Mouse (Mus musculus) embryonic facial prominence, embryonic 14.5 days (tissue): Measurements from ENCODE around the gene Prkcd. TPM values are rescaled to one million over a fixed set of nuclear protein-coding genes. Genes with fewer than 3 reads are reported as not detected.

ENCODE experiments used
- ATAC-seq: fragments of 200-750 bp; cut with Nextera tagmentation; 2 replicates; pipeline ENCODE4 v1.8.0; 2017; ENCODE audit warnings: low read depth, moderate number of reproducible peaks, moderate TSS enrichment
- DNase-seq: peaks from one replicate; pipeline ENCODE4 v3.0.0-alpha.2; 2015; ENCODE audit warnings: low spot score
- H3K27ac ChIP-seq: fragments of 300-500 bp; sonication (generic); replicated peaks from 2 replicates; pipeline ENCODE4 v1.5.1; 2014; ENCODE audit warnings: low read depth, mild to moderate bottlenecking, low read length, moderate library complexity
- H3K27me3 ChIP-seq: fragments of 300-500 bp; sonication (generic); replicated peaks from 2 replicates; pipeline ENCODE4 v1.6.1; 2014; ENCODE audit warnings: low read length; ENCODE audit not compliant: control insufficient read depth, insufficient read depth
- H3K36me3 ChIP-seq: fragments of 300-500 bp; sonication (generic); 2 replicates; pipeline ENCODE4 v1.6.1; 2014; ENCODE audit warnings: low read length, mixed read lengths; ENCODE audit not compliant: control insufficient read depth, insufficient read depth
- H3K4me1 ChIP-seq: fragments of 300-500 bp; sonication (generic); 2 replicates; pipeline ENCODE4 v1.6.1; 2014; ENCODE audit warnings: antibody characterized with exemption, low read length; ENCODE audit not compliant: control insufficient read depth, insufficient read depth
- H3K4me2 ChIP-seq: fragments of 300-500 bp; sonication (generic); 2 replicates; pipeline ENCODE4 v1.6.1; 2014; ENCODE audit warnings: low read depth, mild to moderate bottlenecking, low read length, moderate library complexity, mixed read lengths
- H3K4me3 ChIP-seq: fragments of 300-500 bp; sonication (generic); 2 replicates; pipeline ENCODE4 v1.5.1; 2014; ENCODE audit warnings: low read depth, mild to moderate bottlenecking, low read length
- H3K9ac ChIP-seq: fragments of 300-500 bp; sonication (generic); 2 replicates; pipeline ENCODE4 v1.6.1; 2014; ENCODE audit warnings: low read depth, mild to moderate bottlenecking, low read length, moderate library complexity, mixed read lengths
- H3K9me3 ChIP-seq: fragments of 300-500 bp; sonication (generic); 2 replicates; pipeline ENCODE4 v1.6.1; 2016; ENCODE audit warnings: low read length; ENCODE audit not compliant: control insufficient read depth
- WGBS: fragments of 180-500 bp; shearing (Covaris S2); extraction: QIAGEN DNeasy Blood & Tissue Kit; methylation state at CpG from one replicate; pipeline ENCODE4 v1.1.7; 2014; 5-methylcytosine and 5-hydroxymethylcytosine counted together
- polyA plus RNA-seq: library from polyadenylated mRNA; unstranded; fragments of >200 nt; fragmentation: Nextera tagmentation; extraction: Ambion mirVana; gene quantifications from 2 replicates; pipeline ENCODE4 v1.2.1, GENCODE M21; 2014

Prkcd gene
- polyA plus RNA-seq = 42.5 and 44.6 TPM in 2 replicates

DNA sequence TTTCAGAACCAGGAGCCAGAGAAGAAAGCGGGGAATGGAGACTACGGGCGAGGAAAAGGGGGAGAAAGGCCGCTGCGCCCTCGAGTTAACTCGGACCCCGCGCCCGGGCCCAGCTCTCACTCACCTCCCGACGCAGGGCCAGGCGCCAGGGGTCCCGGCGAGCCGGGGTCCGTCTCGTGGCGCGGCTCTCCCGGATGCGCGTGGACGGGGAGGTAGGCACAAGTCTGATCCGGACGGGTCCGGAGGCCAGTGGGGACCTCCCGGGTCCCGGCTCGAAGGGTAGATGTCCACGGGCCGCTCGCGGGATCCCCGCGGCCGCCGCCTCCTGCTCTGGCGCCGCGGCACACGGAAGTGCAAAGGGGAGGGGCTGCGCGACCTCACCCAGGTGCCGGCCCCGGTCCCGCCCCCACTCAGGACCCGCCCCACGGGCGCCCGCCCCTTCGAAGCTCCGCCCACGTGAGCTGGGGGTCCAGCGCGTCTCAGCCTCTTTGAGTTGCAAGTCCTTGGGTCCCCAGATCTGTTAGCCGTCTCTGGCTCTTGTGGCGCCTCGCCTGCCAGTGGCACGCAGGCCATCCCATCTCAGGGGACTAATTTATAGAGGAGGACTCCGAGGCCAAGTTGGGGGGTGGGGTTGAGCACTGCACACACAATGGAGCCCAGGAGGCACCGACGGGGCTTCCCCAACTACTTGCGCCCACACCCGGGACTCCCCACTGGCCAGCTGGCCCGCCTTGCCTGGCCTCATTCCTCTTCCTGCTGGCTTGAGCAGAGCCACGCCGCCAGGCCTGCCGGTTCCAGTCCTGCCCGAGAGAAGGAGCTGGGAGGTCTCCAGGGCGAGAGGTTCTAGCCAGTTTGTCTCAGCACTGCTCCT is at the start of gene Prkcd:
Gene Prkcd (minus strand): TSS at position 355 of the 871 bp plus-strand sequence.
- Histone ChIP-seq H3K9me3 (no peaks in the 10 kb centered on the region), H3K4me2 (peak within 1 kb of the TSS; percentile 84), H3K4me1 (peaks cover 6% of the 10 kb centered on the region), H3K4me3 (peak within 1 kb of the TSS; percentile 78), H3K27ac (peak within 1 kb of the TSS; percentile 64), H3K36me3 (no peaks in the 10 kb centered on the region), H3K9ac (peak within 1 kb of the TSS; percentile 76), H3K27me3 (no peaks in the 10 kb centered on the region)
- ATAC-seq (peak; percentile 88), DNase-seq (peak; percentile 90)
- WGBS = under 1% methylated on average over 20 of the region's 71 CpGs

DNA sequence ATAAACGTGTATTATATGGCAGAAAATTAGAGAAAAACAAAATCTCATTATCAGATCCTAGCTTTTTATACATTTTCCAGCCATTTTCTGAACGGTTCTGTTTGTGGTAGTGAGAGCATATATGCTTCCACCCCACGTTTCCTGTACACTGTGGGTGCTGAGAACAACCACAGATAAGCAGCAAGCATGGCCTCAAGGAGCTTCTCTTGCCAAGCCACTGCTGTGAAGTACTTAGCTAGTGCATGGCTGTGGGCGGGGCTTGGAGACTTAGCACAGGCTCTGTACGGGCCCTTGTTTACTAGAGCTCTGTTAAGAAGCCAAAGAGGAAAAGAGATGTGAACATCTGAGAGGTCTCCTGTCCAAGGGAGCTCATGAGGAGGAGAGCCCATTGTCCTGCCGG is 48.9 kb upstream of the Prkcd start:
- no peak overlapping the region for H3K4me2 ChIP-seq
- peaks cover 75% of the 10 kb centered on the region for H3K36me3 ChIP-seq
- WGBS = 71% methylated on average over 6 of the region's 6 CpGs
- DNase-seq (no peak), ATAC-seq (no peak)
- no peaks in the 10 kb centered on the region for H3K4me1 ChIP-seq
- no peak overlapping the region for H3K9ac ChIP-seq
- H3K4me3 ChIP-seq = no peak overlapping the region
- H3K27me3 ChIP-seq = no peaks in the 10 kb centered on the region
- no peaks in the 10 kb centered on the region for H3K9me3 ChIP-seq
- no peak overlapping the region for H3K27ac ChIP-seq

- H3K36me3 ChIP-seq = peaks cover 64% of the 10 kb centered on the region
These were observed 45.9 kb upstream of the Prkcd start for GRCm38 (mm10) chr14:30671986-30672312.

DNA sequence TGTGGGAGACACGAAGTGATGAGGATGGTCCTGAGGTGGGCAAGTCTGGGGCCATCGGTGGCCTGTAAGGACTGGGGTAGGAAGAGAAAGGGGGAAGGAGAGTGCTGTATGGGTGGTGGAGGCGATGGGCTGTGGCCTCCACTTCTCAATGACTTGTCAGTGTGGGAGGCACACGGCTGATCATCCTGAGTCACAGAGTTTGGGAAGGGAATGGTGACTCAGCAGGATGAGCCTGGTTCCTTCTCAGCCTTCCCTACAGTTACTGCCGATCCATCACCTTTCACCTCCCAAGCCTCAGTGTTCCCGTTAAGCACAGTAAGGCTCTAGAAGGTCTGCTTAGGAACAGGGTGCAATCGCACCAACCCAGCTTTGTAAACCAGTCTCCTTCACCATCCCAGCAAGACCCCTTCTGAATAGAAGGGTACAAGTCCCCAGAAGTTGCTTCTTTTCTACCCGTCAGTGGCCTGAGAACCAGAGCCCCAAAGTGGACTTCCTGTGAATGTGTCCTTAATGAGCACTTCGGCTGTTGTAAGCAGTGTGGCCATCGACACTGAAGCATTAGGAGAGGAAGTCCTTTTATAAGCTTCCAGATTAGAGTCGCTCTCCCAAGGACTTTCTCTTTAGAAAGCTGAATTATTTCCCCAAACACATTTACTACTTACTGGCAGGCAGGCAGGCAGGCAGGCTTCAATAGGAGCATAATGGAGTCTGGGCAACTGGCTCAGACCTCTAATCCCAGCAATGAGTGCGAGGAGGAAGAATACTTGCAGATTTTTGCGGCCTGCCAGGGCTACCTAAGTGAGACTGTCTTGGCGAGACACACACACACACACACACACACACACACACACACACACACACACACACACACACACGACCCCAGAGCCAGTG is 45.3 kb upstream of the Prkcd start:
- Histone ChIP-seq H3K4me3 (no peak overlapping the region), H3K4me1 (no peaks in the 10 kb centered on the region), H3K27me3 (no peaks in the 10 kb centered on the region), H3K9me3 (no peaks in the 10 kb centered on the region), H3K9ac (no peak overlapping the region), H3K27ac (no peak overlapping the region), H3K4me2 (no peak overlapping the region), H3K36me3 (peaks cover 61% of the 10 kb centered on the region)
- WGBS = 81% methylated on average over 15 of the region's 15 CpGs
- DNase-seq (no peak), ATAC-seq (no peak)

More at GRCm38 (mm10) chr14:30671986-30672312, 45.9 kb upstream of the Prkcd start:
- ATAC-seq (peak; percentile 89), DNase-seq (peak; percentile 92)
- no peaks in the 10 kb centered on the region for H3K4me1 ChIP-seq
- no peak overlapping the region for H3K4me3 ChIP-seq
- no peak overlapping the region for H3K9ac ChIP-seq
- no peaks in the 10 kb centered on the region for H3K9me3 ChIP-seq
- H3K27ac ChIP-seq = no peak overlapping the region
- WGBS = 18% methylated on average over 3 of the region's 3 CpGs
- H3K4me2 ChIP-seq = no peak overlapping the region
- H3K27me3 ChIP-seq = no peaks in the 10 kb centered on the region

DNA sequence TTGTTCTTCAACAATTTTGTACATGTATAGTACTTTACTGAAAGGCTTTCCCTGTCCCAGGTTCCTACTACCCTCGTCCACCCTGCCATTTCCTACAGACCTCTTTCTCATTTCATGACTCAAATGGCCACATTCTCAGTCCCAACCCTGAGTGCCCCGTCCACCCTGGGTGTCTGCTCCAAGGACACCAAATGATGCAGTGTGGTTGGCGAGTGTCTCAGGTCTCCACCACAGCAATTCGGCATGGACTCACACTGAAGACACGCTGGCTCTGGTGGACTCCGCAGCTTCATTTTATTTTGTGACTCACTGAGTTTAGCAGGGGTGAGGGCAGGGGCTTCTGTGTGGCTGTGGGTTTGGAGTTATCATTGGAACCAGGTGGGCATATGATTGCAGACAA is 44.2 kb upstream of the Prkcd start:
- H3K4me3 ChIP-seq = no peak overlapping the region
- DNase-seq (no peak), ATAC-seq (no peak)
- no peak overlapping the region for H3K9ac ChIP-seq
- H3K9me3 ChIP-seq = no peaks in the 10 kb centered on the region
- H3K4me1 ChIP-seq = no peaks in the 10 kb centered on the region
- no peaks in the 10 kb centered on the region for H3K27me3 ChIP-seq
- 93% methylated on average over 6 of the region's 6 CpGs for WGBS
- H3K4me2 ChIP-seq = no peak overlapping the region
- no peak overlapping the region for H3K27ac ChIP-seq
- H3K36me3 ChIP-seq = peaks cover 57% of the 10 kb centered on the region

DNA sequence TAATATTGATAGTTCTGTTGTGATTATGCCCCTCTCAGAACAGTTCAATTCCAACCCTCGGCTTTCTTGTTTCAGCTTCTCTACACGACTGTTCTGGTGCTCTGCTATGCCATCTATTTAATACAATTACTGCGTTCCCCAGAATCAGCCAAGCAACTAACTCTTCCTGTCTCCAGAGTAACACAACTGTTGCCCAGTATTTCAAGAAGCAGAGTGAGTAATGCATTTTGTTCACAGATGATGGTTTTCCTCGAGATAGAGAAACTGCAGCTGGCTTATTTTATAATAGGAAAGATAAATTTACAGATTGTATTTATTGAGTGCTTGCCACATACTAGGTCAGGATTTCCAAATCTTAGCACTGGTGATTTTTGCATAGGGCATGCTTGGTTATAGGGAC is 40.6 kb upstream of the Prkcd start:
- Histone ChIP-seq H3K4me1 (no peaks in the 10 kb centered on the region), H3K27ac (no peak overlapping the region), H3K9me3 (no peaks in the 10 kb centered on the region), H3K4me2 (no peak overlapping the region), H3K36me3 (peaks cover 72% of the 10 kb centered on the region), H3K4me3 (no peak overlapping the region), H3K27me3 (no peaks in the 10 kb centered on the region), H3K9ac (no peak overlapping the region)
- 82% methylated on average over 4 of the region's 4 CpGs for WGBS
- ATAC-seq = no peak
- no peak for DNase-seq

DNA sequence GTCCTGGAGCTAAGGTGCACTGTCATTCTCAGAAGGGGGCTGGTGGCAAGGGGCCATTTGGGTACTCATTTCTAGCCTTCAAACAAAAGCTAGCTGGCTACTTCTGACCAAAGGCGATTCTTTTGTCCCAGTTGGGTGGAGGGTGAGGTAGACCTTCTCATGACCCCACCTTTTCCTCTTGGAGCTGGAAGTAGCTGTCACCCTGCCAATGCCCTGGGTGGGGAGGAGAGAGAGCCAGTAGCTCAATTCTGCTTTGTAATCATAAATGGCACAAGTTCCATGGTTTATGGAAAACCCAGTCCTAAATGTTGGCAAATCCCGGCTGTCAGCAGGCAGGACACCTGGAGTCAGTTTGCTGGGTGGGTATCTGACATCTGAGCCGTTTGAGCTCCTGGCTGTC is 40.1 kb upstream of the Prkcd start:
- no peak for DNase-seq
- 67% methylated on average over 3 of the region's 3 CpGs for WGBS
- H3K36me3 ChIP-seq = peaks cover 74% of the 10 kb centered on the region

DNA sequence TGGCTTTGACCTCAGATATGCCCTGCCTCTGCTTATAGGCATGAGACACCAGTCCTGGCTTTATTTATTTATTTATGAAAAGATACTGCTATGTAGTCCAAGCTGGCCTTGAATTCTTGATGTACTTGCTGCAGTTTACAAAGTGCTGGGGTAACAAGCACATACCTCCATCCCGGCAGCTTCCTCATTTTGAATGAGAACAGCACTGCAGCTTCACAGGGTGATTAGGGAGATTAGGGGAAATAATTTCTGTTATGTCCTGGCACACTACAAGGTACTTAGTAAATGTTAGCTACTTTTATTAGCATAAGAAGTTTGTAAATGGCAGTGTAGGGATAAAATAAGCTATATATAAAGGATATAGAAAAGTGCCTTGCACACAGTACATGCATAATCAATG is 29.5 kb upstream of the Prkcd start:
- no peak overlapping the region; the same call in 1 of the 2 replicates for H3K4me2 ChIP-seq
- H3K4me3 ChIP-seq = no peak overlapping the region
- no peaks in the 10 kb centered on the region for H3K9me3 ChIP-seq
- no peak overlapping the region for H3K27ac ChIP-seq
- ATAC-seq = no peak
- no peak for DNase-seq
- 83% methylated on average over 1 of the region's 1 CpGs for WGBS
- no peaks in the 10 kb centered on the region for H3K27me3 ChIP-seq
- H3K4me1 ChIP-seq = peaks cover 8% of the 10 kb centered on the region; the same call in 1 of the 2 replicates
- H3K9ac ChIP-seq = no peak overlapping the region
- H3K36me3 ChIP-seq = peaks cover 21% of the 10 kb centered on the region

More for the DNA sequence above, 40.1 kb upstream of the Prkcd start:
- Histone ChIP-seq H3K4me2 (no peak overlapping the region), H3K4me1 (no peaks in the 10 kb centered on the region), H3K9me3 (no peaks in the 10 kb centered on the region), H3K9ac (no peak overlapping the region), H3K27me3 (no peaks in the 10 kb centered on the region), H3K4me3 (no peak overlapping the region), H3K27ac (no peak overlapping the region)
- ATAC-seq = no peak
